Mouse (Mus musculus): ENCODE measurements around the gene Faap24. TPM values are rescaled to one million over a fixed set of nuclear protein-coding genes. Genes with fewer than 3 reads are reported as not detected.

Gene Faap24
- polyA plus RNA-seq (2015; fragmentation: Nextera tagmentation; extraction: Ambion mirVana) = 14.7 and 15.9 TPM in 2 replicates

- Histone ChIP-seq H3K4me2 (ENCODE audit: low read depth, low read length) (peak within 1 kb of the TSS; percentile 93), H3K4me1 (ENCODE audit: control insufficient read depth, insufficient read depth, low read length) (peaks cover 15% of the 10 kb centered on the region), H3K9me3 (replicated peaks; ENCODE audit: control insufficient read depth, low read length) (no peaks in the 10 kb centered on the region), H3K4me3 (replicated peaks; ENCODE audit: low read length) (peak within 1 kb of the TSS; percentile 66), H3K27ac (ENCODE audit: low read length) (peak within 1 kb of the TSS; percentile 42; the same call in 1 of the 2 replicates), H3K36me3 (ENCODE audit: control insufficient read depth, insufficient read depth, low read length) (peaks cover 8% of the 10 kb centered on the region), H3K9ac (ENCODE audit: low read length) (peak within 1 kb of the TSS; percentile 81), H3K27me3 (ENCODE audit: control insufficient read depth, insufficient read depth, low read length) (no peaks in the 10 kb centered on the region)
- peak; percentile 97 for ATAC-seq (ENCODE audit: insufficient read depth, low FRiP score)
- under 1% methylated on average over 28 of the region's 28 CpGs for WGBS
Observed at GRCm38 (mm10) chr7:35396542-35397168, at the start of gene Faap24, which contains the start of gene Cep89. Gene Faap24, minus strand, starts transcription at chr7:35396836. Gene Cep89, plus strand, starts transcription at chr7:35397035.

GRCm38 (mm10) chr7:35435266-35435665 is 38.6 kb upstream of the Faap24 start:
- Histone ChIP-seq H3K27ac (ENCODE audit: low read length) (no peak overlapping the region), H3K4me1 (ENCODE audit: control insufficient read depth, insufficient read depth, low read length) (no peaks in the 10 kb centered on the region), H3K36me3 (ENCODE audit: control insufficient read depth, insufficient read depth, low read length) (peaks cover 30% of the 10 kb centered on the region), H3K4me2 (ENCODE audit: low read depth, low read length) (no peak overlapping the region), H3K27me3 (ENCODE audit: control insufficient read depth, insufficient read depth, low read length) (no peaks in the 10 kb centered on the region), H3K9me3 (replicated peaks; ENCODE audit: control insufficient read depth, low read length) (no peaks in the 10 kb centered on the region), H3K9ac (ENCODE audit: low read length) (no peak overlapping the region), H3K4me3 (replicated peaks; ENCODE audit: low read length) (no peak overlapping the region)
- WGBS = 78% methylated on average over 9 of the region's 9 CpGs
- no peak for ATAC-seq (ENCODE audit: insufficient read depth, low FRiP score)

- Histone ChIP-seq H3K4me1 (ENCODE audit: control insufficient read depth, insufficient read depth, low read length) (no peaks in the 10 kb centered on the region), H3K4me2 (ENCODE audit: low read depth, low read length) (no peak overlapping the region), H3K9me3 (replicated peaks; ENCODE audit: control insufficient read depth, low read length) (no peaks in the 10 kb centered on the region), H3K27me3 (ENCODE audit: control insufficient read depth, insufficient read depth, low read length) (no peaks in the 10 kb centered on the region), H3K27ac (ENCODE audit: low read length) (no peak overlapping the region), H3K36me3 (ENCODE audit: control insufficient read depth, insufficient read depth, low read length) (peaks cover 28% of the 10 kb centered on the region), H3K4me3 (replicated peaks; ENCODE audit: low read length) (no peak overlapping the region), H3K9ac (ENCODE audit: low read length) (no peak overlapping the region)
- WGBS = 86% methylated on average over 10 of the region's 10 CpGs
- ATAC-seq (ENCODE audit: insufficient read depth, low FRiP score) = no peak
Observed at GRCm38 (mm10) chr7:35428146-35428545, 31.5 kb upstream of the Faap24 start.

- H3K4me1 ChIP-seq (ENCODE audit: control insufficient read depth, insufficient read depth, low read length) = no peaks in the 10 kb centered on the region
- no peak overlapping the region for H3K27ac ChIP-seq (ENCODE audit: low read length)
- no peak overlapping the region for H3K9ac ChIP-seq (ENCODE audit: low read length)
- peaks cover 5% of the 10 kb centered on the region; the same call in 1 of the 2 replicates for H3K36me3 ChIP-seq (ENCODE audit: control insufficient read depth, insufficient read depth, low read length)
- WGBS = 85% methylated on average over 10 of the region's 10 CpGs
- no peaks in the 10 kb centered on the region for H3K9me3 ChIP-seq (replicated peaks; ENCODE audit: control insufficient read depth, low read length)
- no peak overlapping the region for H3K4me3 ChIP-seq (replicated peaks; ENCODE audit: low read length)
- no peak for ATAC-seq (ENCODE audit: insufficient read depth, low FRiP score)
- H3K27me3 ChIP-seq (ENCODE audit: control insufficient read depth, insufficient read depth, low read length) = no peaks in the 10 kb centered on the region
- no peak overlapping the region for H3K4me2 ChIP-seq (ENCODE audit: low read depth, low read length)
Observed at GRCm38 (mm10) chr7:35423071-35423470, 26.4 kb upstream of the Faap24 start.

- peak; percentile 50; the same call in 1 of the 2 replicates for ATAC-seq (ENCODE audit: insufficient read depth, low FRiP score)
- H3K4me3 ChIP-seq (replicated peaks; ENCODE audit: low read length) = no peak overlapping the region
- 65% methylated on average over 5 of the region's 5 CpGs for WGBS
- H3K9ac ChIP-seq (ENCODE audit: low read length) = no peak overlapping the region
- no peaks in the 10 kb centered on the region for H3K9me3 ChIP-seq (replicated peaks; ENCODE audit: control insufficient read depth, low read length)
- H3K27ac ChIP-seq (ENCODE audit: low read length) = no peak overlapping the region
- peaks cover 8% of the 10 kb centered on the region; the same call in 1 of the 2 replicates for H3K36me3 ChIP-seq (ENCODE audit: control insufficient read depth, insufficient read depth, low read length)
- H3K4me1 ChIP-seq (ENCODE audit: control insufficient read depth, insufficient read depth, low read length) = no peaks in the 10 kb centered on the region
- H3K4me2 ChIP-seq (ENCODE audit: low read depth, low read length) = no peak overlapping the region
- no peaks in the 10 kb centered on the region for H3K27me3 ChIP-seq (ENCODE audit: control insufficient read depth, insufficient read depth, low read length)
Observed at GRCm38 (mm10) chr7:35416654-35416948, 20.0 kb upstream of the Faap24 start.

GRCm38 (mm10) chr7:35415801-35416653 is 19.4 kb upstream of the Faap24 start:
- Histone ChIP-seq H3K9ac (ENCODE audit: low read length) (no peak overlapping the region), H3K4me2 (ENCODE audit: low read depth, low read length) (no peak overlapping the region), H3K27ac (ENCODE audit: low read length) (peak overlapping the region; percentile 15; the same call in 1 of the 2 replicates), H3K9me3 (replicated peaks; ENCODE audit: control insufficient read depth, low read length) (no peaks in the 10 kb centered on the region), H3K27me3 (ENCODE audit: control insufficient read depth, insufficient read depth, low read length) (no peaks in the 10 kb centered on the region), H3K36me3 (ENCODE audit: control insufficient read depth, insufficient read depth, low read length) (peaks cover 8% of the 10 kb centered on the region; the same call in 1 of the 2 replicates), H3K4me1 (ENCODE audit: control insufficient read depth, insufficient read depth, low read length) (no peaks in the 10 kb centered on the region), H3K4me3 (replicated peaks; ENCODE audit: low read length) (no peak overlapping the region)
- WGBS = 59% methylated on average over 9 of the region's 9 CpGs
- ATAC-seq (ENCODE audit: insufficient read depth, low FRiP score) = peak; percentile 71; the same call in 1 of the 2 replicates

- Histone ChIP-seq H3K4me1 (ENCODE audit: control insufficient read depth, insufficient read depth, low read length) (no peaks in the 10 kb centered on the region), H3K9ac (ENCODE audit: low read length) (no peak overlapping the region), H3K4me2 (ENCODE audit: low read depth, low read length) (no peak overlapping the region), H3K27ac (ENCODE audit: low read length) (0 out of 2 replicates have a peak overlapping the region, but pooled peaks have one; percentile 15), H3K4me3 (replicated peaks; ENCODE audit: low read length) (no peak overlapping the region), H3K36me3 (ENCODE audit: control insufficient read depth, insufficient read depth, low read length) (peaks cover 13% of the 10 kb centered on the region; the same call in 1 of the 2 replicates), H3K9me3 (replicated peaks; ENCODE audit: control insufficient read depth, low read length) (no peaks in the 10 kb centered on the region), H3K27me3 (ENCODE audit: control insufficient read depth, insufficient read depth, low read length) (no peaks in the 10 kb centered on the region)
- ATAC-seq (ENCODE audit: insufficient read depth, low FRiP score) = no peak
- 69% methylated on average over 5 of the region's 5 CpGs for WGBS
Observed at GRCm38 (mm10) chr7:35415226-35415625, 18.6 kb upstream of the Faap24 start.

- 86% methylated on average over 4 of the region's 4 CpGs for WGBS
- H3K27me3 ChIP-seq (ENCODE audit: control insufficient read depth, insufficient read depth, low read length) = no peaks in the 10 kb centered on the region
Observed at GRCm38 (mm10) chr7:35401169-35401568, 4.5 kb upstream of the Faap24 start.

More at GRCm38 (mm10) chr7:35401169-35401568, 4.5 kb upstream of the Faap24 start:
- H3K4me3 ChIP-seq (replicated peaks; ENCODE audit: low read length) = no peak overlapping the region
- no peak overlapping the region for H3K27ac ChIP-seq (ENCODE audit: low read length)
- no peaks in the 10 kb centered on the region for H3K9me3 ChIP-seq (replicated peaks; ENCODE audit: control insufficient read depth, low read length)
- peaks cover 6% of the 10 kb centered on the region for H3K4me1 ChIP-seq (ENCODE audit: control insufficient read depth, insufficient read depth, low read length)
- no peak overlapping the region for H3K9ac ChIP-seq (ENCODE audit: low read length)
- no peak for ATAC-seq (ENCODE audit: insufficient read depth, low FRiP score)
- H3K4me2 ChIP-seq (ENCODE audit: low read depth, low read length) = no peak overlapping the region
- peaks cover 26% of the 10 kb centered on the region for H3K36me3 ChIP-seq (ENCODE audit: control insufficient read depth, insufficient read depth, low read length)

Measured in stomach, embryonic 16.5 days (tissue).